ENCODE assay signal across 26 mouse cellular contexts in the genomic region with DNA sequence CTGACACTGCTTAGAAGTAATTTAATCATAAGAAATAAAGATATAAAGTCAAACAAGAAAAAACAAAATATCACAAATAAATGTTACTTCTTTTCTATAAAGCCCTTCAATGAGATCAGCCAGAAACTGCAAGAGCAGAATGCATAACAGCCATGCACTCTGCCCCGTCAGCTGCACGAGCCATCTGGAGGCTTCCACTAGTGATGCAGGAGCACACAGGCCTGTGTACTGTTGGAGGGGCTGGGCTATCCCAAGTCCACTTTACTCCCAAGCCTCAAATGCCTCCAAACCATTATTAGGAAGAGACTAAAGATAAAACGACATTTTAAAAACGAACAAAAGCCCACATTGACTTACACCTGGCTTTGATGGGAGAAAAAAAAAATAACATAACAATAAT. TPM values are rescaled to one million over a fixed set of nuclear protein-coding genes. Genes with fewer than 3 reads are reported as not detected.
A peak's percentile ranks its signal among the peaks of the same experiment; 100 is the strongest.
DNase-seq lines count a peak whose midpoint lies in the region; ATAC-seq and TF ChIP-seq lines count a peak whose summit lies in the region.
"Had no signal": no experiment of that assay in that cellular context is flagged by ENCODE, and none has a peak within 500 bp of the region (broad histone marks: within the 10 kb centered on the region; RNA-seq: fewer than 3 reads in every experiment).

No protein-coding gene starts in this region.

- ATAC-seq in forebrain, embryonic 14.5 days, result no peak
- no peak for ATAC-seq in forebrain, postnatal 0 days
- ATAC-seq in hindbrain, postnatal 0 days, result no peak
- no peak for ATAC-seq in hindbrain, embryonic 16.5 days
- no peak for ATAC-seq in midbrain, postnatal 0 days (ENCODE audit: low FRiP score)
- ATAC-seq in midbrain, embryonic 15.5 days (replicated peaks), result no peak
- ATAC-seq: forebrain, embryonic 16.5 days; intestine, embryonic 15.5 days; Patski had no signal

- no peak for TF ChIP-seq CTCF in forebrain, postnatal 0 days (IDR thresholded peaks at IDR 0.05; ENCODE audit: low read depth)
- no peak for TF ChIP-seq CTCF in hindbrain, postnatal 0 days (IDR thresholded peaks at IDR 0.05; ENCODE audit: low read depth)
- TF ChIP-seq CTCF in midbrain, postnatal 0 days (IDR thresholded peaks at IDR 0.05), result no peak

- no peaks in the 10 kb centered on the region for H3K9me3 ChIP-seq in forebrain, embryonic 14.5 days (replicated peaks; ENCODE audit: control insufficient read depth, low read length)
- no peaks in the 10 kb centered on the region for H3K9me3 ChIP-seq in forebrain, postnatal 0 days (ENCODE audit: low read length)
- no peaks in the 10 kb centered on the region for H3K9me3 ChIP-seq in hindbrain, postnatal 0 days (ENCODE audit: low read length)
- H3K9me3 ChIP-seq in hindbrain, embryonic 16.5 days (ENCODE audit: control insufficient read depth, low read length), result no peaks in the 10 kb centered on the region
- H3K9me3 ChIP-seq in midbrain, postnatal 0 days (ENCODE audit: low read length), result no peaks in the 10 kb centered on the region
- H3K9me3 ChIP-seq in midbrain, embryonic 15.5 days, result no peaks in the 10 kb centered on the region
- H3K9me3 ChIP-seq: embryonic facial prominence, embryonic 10.5 days; embryonic facial prominence, embryonic 13.5 days; forebrain, embryonic 12.5 days; G1E; heart, embryonic 10.5 days; heart, embryonic 13.5 days; intestine, embryonic 15.5 days had no signal

- WGBS in forebrain, embryonic 14.5 days, result 76% methylated on average over 4 of the region's 4 CpGs
- 62% methylated on average over 4 of the region's 4 CpGs for WGBS in forebrain, postnatal 0 days
- 65% methylated on average over 4 of the region's 4 CpGs for WGBS in hindbrain, postnatal 0 days
- 71% methylated on average over 4 of the region's 4 CpGs for WGBS in hindbrain, embryonic 16.5 days
- WGBS in midbrain, postnatal 0 days, result 70% methylated on average over 4 of the region's 4 CpGs
- WGBS in midbrain, embryonic 15.5 days, result 73% methylated on average over 4 of the region's 4 CpGs

- peaks cover 22% of the 10 kb centered on the region for H3K36me3 ChIP-seq in forebrain, embryonic 14.5 days (ENCODE audit: control insufficient read depth, insufficient read depth, low read length)
- H3K36me3 ChIP-seq in forebrain, postnatal 0 days (ENCODE audit: insufficient read depth), result peaks cover 28% of the 10 kb centered on the region
- peaks cover 19% of the 10 kb centered on the region for H3K36me3 ChIP-seq in hindbrain, postnatal 0 days (ENCODE audit: insufficient read depth, low read length)
- H3K36me3 ChIP-seq in hindbrain, embryonic 16.5 days (ENCODE audit: control insufficient read depth, insufficient read depth, low read length), result peaks cover 15% of the 10 kb centered on the region
- peaks cover 21% of the 10 kb centered on the region for H3K36me3 ChIP-seq in midbrain, postnatal 0 days (ENCODE audit: insufficient read depth, low read length)
- peaks cover 14% of the 10 kb centered on the region for H3K36me3 ChIP-seq in midbrain, embryonic 15.5 days (replicated peaks)

- H3K4me2 ChIP-seq in forebrain, embryonic 14.5 days (ENCODE audit: low read length), result no peak overlapping the region
- H3K4me2 ChIP-seq in forebrain, postnatal 0 days (ENCODE audit: low read depth), result no peak overlapping the region
- H3K4me2 ChIP-seq in hindbrain, postnatal 0 days (ENCODE audit: low read depth, low read length), result no peak overlapping the region
- H3K4me2 ChIP-seq in hindbrain, embryonic 16.5 days (ENCODE audit: low read length), result no peak overlapping the region
- no peak overlapping the region for H3K4me2 ChIP-seq in midbrain, postnatal 0 days (ENCODE audit: low read depth, low read length, poor library complexity, severe bottlenecking)
- no peak overlapping the region for H3K4me2 ChIP-seq in midbrain, embryonic 15.5 days
- H3K4me2 ChIP-seq: embryonic facial prominence, embryonic 13.5 days; forebrain, embryonic 12.5 days; heart, embryonic 13.5 days; hindbrain, embryonic 14.5 days; intestine, embryonic 15.5 days had no signal

- no peaks in the 10 kb centered on the region; the same call in 1 of the 2 replicates for H3K4me1 ChIP-seq in forebrain, embryonic 14.5 days (ENCODE audit: control insufficient read depth, insufficient read depth, low read length)
- H3K4me1 ChIP-seq in forebrain, postnatal 0 days (ENCODE audit: insufficient read depth), result no peaks in the 10 kb centered on the region
- H3K4me1 ChIP-seq in hindbrain, postnatal 0 days (ENCODE audit: insufficient read depth, low read length), result peaks cover 9% of the 10 kb centered on the region; the same call in 1 of the 2 replicates
- peaks cover 26% of the 10 kb centered on the region for H3K4me1 ChIP-seq in hindbrain, embryonic 16.5 days (ENCODE audit: control insufficient read depth, insufficient read depth, low read depth, low read length)
- H3K4me1 ChIP-seq in midbrain, postnatal 0 days (ENCODE audit: insufficient read depth, low read length), result peaks cover 9% of the 10 kb centered on the region; the same call in 1 of the 2 replicates
- H3K4me1 ChIP-seq in midbrain, embryonic 15.5 days, result peaks cover 24% of the 10 kb centered on the region

- no peak overlapping the region for H3K4me3 ChIP-seq in forebrain, embryonic 14.5 days (ENCODE audit: low read depth, low read length)
- H3K4me3 ChIP-seq in forebrain, postnatal 0 days (ENCODE audit: low read depth, low read length), result no peak overlapping the region
- H3K4me3 ChIP-seq in hindbrain, postnatal 0 days (ENCODE audit: low read length), result no peak overlapping the region
- no peak overlapping the region for H3K4me3 ChIP-seq in hindbrain, embryonic 16.5 days (ENCODE audit: low read length)
- H3K4me3 ChIP-seq in midbrain, postnatal 0 days (ENCODE audit: low read depth, low read length), result no peak overlapping the region
- H3K4me3 ChIP-seq in midbrain, embryonic 15.5 days, result no peak overlapping the region
- H3K4me3 ChIP-seq: embryonic facial prominence, embryonic 10.5 days; embryonic facial prominence, embryonic 13.5 days; erythroblast, embryonic 14.5 days; forebrain, embryonic 12.5 days; heart, adult 2 months; heart, embryonic 10.5 days; heart, embryonic 13.5 days; intestine, embryonic 15.5 days had no signal

- DNase-seq in forebrain, embryonic 14.5 days (ENCODE audit: low spot score), result peak; percentile 36
- no peak for DNase-seq in forebrain, postnatal 0 days
- peak; percentile 39 for DNase-seq in hindbrain, postnatal 0 days (ENCODE audit: low spot score)
- peak; percentile 47 for DNase-seq in midbrain, postnatal 0 days (ENCODE audit: low spot score)
- DNase-seq in frontal cortex, postnatal 14 days (ENCODE audit: low spot score in 2 of 2), result no peak
- DNase-seq: adrenal gland, adult 2 months; cerebellum, adult 18-20 months; cerebellum, adult 9-10 months; cerebellum, postnatal 36 days; embryo, embryonic 11 days; kidney, adult 11 months had no signal

- H3K27me3 ChIP-seq in forebrain, embryonic 14.5 days (replicated peaks; ENCODE audit: control insufficient read depth, insufficient read depth, low read length), result no peaks in the 10 kb centered on the region
- H3K27me3 ChIP-seq in forebrain, postnatal 0 days (ENCODE audit: insufficient read depth, low read length), result no peaks in the 10 kb centered on the region
- H3K27me3 ChIP-seq in hindbrain, postnatal 0 days (ENCODE audit: insufficient read depth, low read length), result no peaks in the 10 kb centered on the region
- H3K27me3 ChIP-seq in hindbrain, embryonic 16.5 days (replicated peaks; ENCODE audit: control insufficient read depth, insufficient read depth, low read length), result no peaks in the 10 kb centered on the region
- H3K27me3 ChIP-seq in midbrain, postnatal 0 days (ENCODE audit: insufficient read depth, low read length), result no peaks in the 10 kb centered on the region
- no peaks in the 10 kb centered on the region for H3K27me3 ChIP-seq in midbrain, embryonic 15.5 days (replicated peaks)
- H3K27me3 ChIP-seq: CH12.LX; embryonic facial prominence, embryonic 13.5 days; forebrain, embryonic 12.5 days; heart, embryonic 13.5 days; intestine, embryonic 15.5 days; Patski had no signal

- no peak overlapping the region for H3K9ac ChIP-seq in forebrain, embryonic 14.5 days (ENCODE audit: low read length)
- H3K9ac ChIP-seq in forebrain, postnatal 0 days, result no peak overlapping the region
- H3K9ac ChIP-seq in hindbrain, postnatal 0 days (replicated peaks; ENCODE audit: low read length), result no peak overlapping the region
- H3K9ac ChIP-seq in hindbrain, embryonic 16.5 days (ENCODE audit: low read depth, low read length), result no peak overlapping the region; the same call in 1 of the 2 replicates
- no peak overlapping the region for H3K9ac ChIP-seq in midbrain, postnatal 0 days (replicated peaks; ENCODE audit: low read length, poor library complexity, severe bottlenecking)
- H3K9ac ChIP-seq in midbrain, embryonic 15.5 days, result no peak overlapping the region
- H3K9ac ChIP-seq: embryonic facial prominence, embryonic 13.5 days; forebrain, embryonic 12.5 days; intestine, embryonic 15.5 days had no signal

- H3K27ac ChIP-seq in forebrain, embryonic 14.5 days (ENCODE audit: low read depth, low read length), result no peak overlapping the region
- no peak overlapping the region for H3K27ac ChIP-seq in forebrain, postnatal 0 days (ENCODE audit: low read depth, low read length)
- no peak overlapping the region for H3K27ac ChIP-seq in hindbrain, postnatal 0 days
- H3K27ac ChIP-seq in hindbrain, embryonic 16.5 days (ENCODE audit: low read depth, low read length), result no peak overlapping the region
- H3K27ac ChIP-seq in midbrain, postnatal 0 days (ENCODE audit: low read depth, low read length), result no peak overlapping the region
- H3K27ac ChIP-seq in midbrain, embryonic 15.5 days, result no peak overlapping the region
- H3K27ac ChIP-seq: embryonic facial prominence, embryonic 10.5 days; heart, adult 2 months; intestine, embryonic 15.5 days had no signal

RNA-seq across cellular contexts. Expression of gene Map3k4, which starts 50.5 kb away (rescaled TPM):
- 25.3 and 29.2 TPM in 2 replicates for polyA plus RNA-seq in forebrain, embryonic 14.5 days (2014; fragmentation: Nextera tagmentation; extraction: Ambion mirVana)
- 28.9 and 35.3 TPM in 2 replicates for total RNA-seq in forebrain, postnatal 0 days (2014; rRNA removed)
- polyA plus RNA-seq in forebrain, postnatal 0 days (2015; fragmentation: Nextera tagmentation; extraction: Ambion mirVana), result 27.4 and 35.1 TPM in 2 replicates
- 36.2 and 39.2 TPM in 2 replicates for total RNA-seq in hindbrain, postnatal 0 days (2014; rRNA removed)
- polyA plus RNA-seq in hindbrain, postnatal 0 days (2015; fragmentation: Nextera tagmentation; extraction: Ambion mirVana), result 52.2 and 54.5 TPM in 2 replicates
- 33.1 and 39.7 TPM in 2 replicates for polyA plus RNA-seq in hindbrain, embryonic 16.5 days (2015; fragmentation: Nextera tagmentation; extraction: Ambion mirVana)
- total RNA-seq in midbrain, postnatal 0 days (2014; rRNA removed), result 36.1 and 37.1 TPM in 2 replicates
- 35.1 and 47.9 TPM in 2 replicates for polyA plus RNA-seq in midbrain, postnatal 0 days (2015; fragmentation: Nextera tagmentation; extraction: Ambion mirVana)
- polyA plus RNA-seq in midbrain, embryonic 15.5 days (2015; fragmentation: Nextera tagmentation; extraction: Ambion mirVana), result 38.8 and 50.8 TPM in 2 replicates

Comparison
In these comparisons a context has a peak if more than half of its experiments do, and no peak if none do; other contexts are left out.
1. DNase-seq: peak in forebrain, embryonic 14.5 days (single experiment), hindbrain, postnatal 0 days (single experiment) and midbrain, postnatal 0 days (single experiment); none in forebrain, postnatal 0 days (single experiment) and frontal cortex, postnatal 14 days (0 of 2).